Mouse (Mus musculus) embryonic facial prominence, embryonic 15.5 days (tissue): ENCODE data around the gene Fam133b. TPM values are rescaled to one million over a fixed set of nuclear protein-coding genes. Genes with fewer than 3 reads are reported as not detected.
"Not testable (repeated sequence)": the region's sequence is repeated elsewhere in the genome, so short reads cannot be mapped to it uniquely, and the experiment has no call there.

Source experiments
- ATAC-seq: fragments of 200-750 bp; cut with Nextera tagmentation; 2 replicates; pipeline ENCODE4 v1.8.0; 2017; ENCODE audit warnings: low read depth, moderate TSS enrichment; ENCODE audit not compliant: insufficient number of reproducible peaks, low FRiP score, low TSS enrichment
- H3K27ac ChIP-seq: fragments of 300-500 bp; sonication (generic); replicated peaks from 2 replicates; pipeline ENCODE4 v1.5.1; 2015; ENCODE audit warnings: mild to moderate bottlenecking, inconsistent platforms
- H3K27me3 ChIP-seq: fragments of 300-500 bp; sonication (generic); 2 replicates; pipeline ENCODE4 v1.6.1; 2015; ENCODE audit warnings: inconsistent platforms
- H3K36me3 ChIP-seq: fragments of 300-500 bp; sonication (generic); 2 replicates; pipeline ENCODE4 v1.6.1; 2015; ENCODE audit warnings: mild to moderate bottlenecking, inconsistent platforms
- H3K4me1 ChIP-seq: fragments of 300-500 bp; sonication (generic); 2 replicates; pipeline ENCODE4 v1.6.1; 2015; ENCODE audit warnings: inconsistent platforms
- H3K4me2 ChIP-seq: fragments of 300-500 bp; sonication (generic); replicated peaks from 2 replicates; pipeline ENCODE4 v1.6.1; 2015; ENCODE audit warnings: mild to moderate bottlenecking, inconsistent platforms
- H3K4me3 ChIP-seq: fragments of 300-500 bp; sonication (generic); replicated peaks from 2 replicates; pipeline ENCODE4 v1.5.1; 2015; ENCODE audit warnings: mild to moderate bottlenecking, inconsistent platforms
- H3K9ac ChIP-seq: fragments of 300-500 bp; sonication (generic); 2 replicates; pipeline ENCODE4 v1.6.1; 2015; ENCODE audit warnings: inconsistent platforms
- H3K9me3 ChIP-seq: fragments of 300-500 bp; sonication (generic); replicated peaks from 2 replicates; pipeline ENCODE4 v1.6.1; 2016; ENCODE audit warnings: inconsistent platforms
- WGBS: fragments of 180-500 bp; shearing (Covaris S2); methylation state at CpG from one replicate; pipeline ENCODE4 v1.1.7; 2015; 5-methylcytosine and 5-hydroxymethylcytosine counted together
- polyA plus RNA-seq: library from polyadenylated mRNA; unstranded; fragments of >200 nt; fragmentation: Nextera tagmentation; extraction: Ambion mirVana; gene quantifications from 2 replicates; pipeline ENCODE4 v1.2.1, GENCODE M21; 2015

The Fam133b gene
- polyA plus RNA-seq, 1 experiment from 2014 or later: 26.9 TPM

DNA sequence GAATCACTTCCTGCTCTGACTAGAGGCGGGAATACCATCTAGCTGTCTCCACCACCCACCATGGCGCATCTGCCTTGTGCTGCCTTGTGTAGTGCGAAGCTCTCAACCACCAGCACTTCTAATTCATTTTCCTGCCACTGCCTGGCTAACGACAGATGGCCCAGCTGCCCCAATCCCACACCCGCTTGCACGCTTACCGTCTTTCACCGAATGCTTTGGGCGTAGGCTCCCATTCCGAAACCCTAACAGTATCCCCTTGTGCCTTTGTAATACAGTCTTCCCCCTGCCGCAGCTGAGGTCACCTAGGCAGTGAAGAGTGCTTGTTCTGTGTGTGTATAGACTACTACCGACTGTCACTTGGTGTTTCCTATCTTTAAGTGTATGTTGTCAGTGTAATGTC is 21.9 kb upstream of the Fam133b start:
- H3K36me3 ChIP-seq: peaks cover 11% of the 10 kb centered on the region
- H3K4me2 ChIP-seq: no peak overlapping the region
- H3K9ac ChIP-seq: no peak overlapping the region
- no peak overlapping the region for H3K4me3 ChIP-seq
- H3K27ac ChIP-seq: no peak overlapping the region
- no peaks in the 10 kb centered on the region for H3K9me3 ChIP-seq
- 88% methylated on average over 12 of the region's 12 CpGs for WGBS
- H3K27me3 ChIP-seq: no peaks in the 10 kb centered on the region
- H3K4me1 ChIP-seq: no peaks in the 10 kb centered on the region
- ATAC-seq: no peak

DNA sequence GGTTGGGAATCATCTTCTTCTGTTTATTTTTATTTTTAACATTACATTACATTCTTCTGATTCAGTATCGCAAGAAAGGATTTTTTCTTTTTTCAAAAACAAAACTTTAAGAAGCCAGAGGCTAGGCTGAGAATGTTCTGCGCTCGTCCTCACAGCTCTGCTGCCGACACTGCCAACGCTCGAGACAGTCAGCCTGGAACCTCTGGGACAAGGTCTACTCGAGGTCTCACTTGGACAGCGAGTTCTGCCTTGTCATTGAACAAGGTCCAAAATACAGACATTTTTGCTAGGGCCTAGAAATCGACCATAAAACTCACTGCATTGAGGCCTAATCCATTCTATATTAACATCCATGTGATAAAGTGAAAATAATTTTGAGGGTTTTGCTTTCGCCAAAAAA is 20.8 kb upstream of the Fam133b start:
- H3K4me1 ChIP-seq: no peaks in the 10 kb centered on the region
- 90% methylated on average over 10 of the region's 10 CpGs for WGBS
- no peak for ATAC-seq
- no peak overlapping the region for H3K4me3 ChIP-seq
- no peak overlapping the region for H3K27ac ChIP-seq
- H3K27me3 ChIP-seq: no peaks in the 10 kb centered on the region
- no peaks in the 10 kb centered on the region for H3K9me3 ChIP-seq
- H3K9ac ChIP-seq: no peak overlapping the region
- no peak overlapping the region for H3K4me2 ChIP-seq
- peaks cover 11% of the 10 kb centered on the region for H3K36me3 ChIP-seq

DNA sequence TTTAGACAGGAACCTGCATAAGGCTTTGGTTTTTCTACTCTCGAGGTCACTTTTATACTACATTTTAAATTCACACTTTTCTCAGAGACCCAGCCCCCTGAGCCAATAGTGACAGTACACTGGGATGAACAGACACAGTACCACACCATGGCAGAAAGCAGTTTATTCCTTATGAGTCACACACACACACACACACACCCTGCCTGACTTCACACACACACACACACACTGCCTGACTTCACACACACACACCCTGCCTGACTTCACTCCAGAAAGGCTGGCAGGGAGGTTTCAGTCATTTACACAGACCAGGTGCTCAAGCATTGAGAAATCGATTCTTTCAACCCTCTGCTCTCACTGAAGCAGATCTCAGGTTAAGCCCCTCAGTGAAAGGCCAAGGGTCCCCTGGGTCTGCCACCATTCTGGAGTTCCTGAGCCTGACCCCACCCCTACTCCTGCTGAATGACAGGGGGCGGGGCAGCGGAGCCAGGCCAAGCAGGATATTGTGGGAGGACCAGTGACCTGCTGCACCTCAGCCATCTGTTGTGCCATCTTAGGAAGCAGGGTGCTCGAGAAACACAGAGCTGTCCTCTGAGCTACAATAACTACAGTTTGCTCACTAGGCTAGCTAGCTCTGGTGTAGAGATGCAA is 16.5 kb upstream of the Fam133b start:
- no peak overlapping the region for H3K27ac ChIP-seq
- 35% methylated on average over 5 of the region's 5 CpGs for WGBS
- H3K4me1 ChIP-seq: 0 out of 2 replicates have a peak, but pooled peaks cover 8% of the 10 kb centered on the region
- no peak overlapping the region for H3K9ac ChIP-seq
- H3K4me3 ChIP-seq: no peak overlapping the region
- no peaks in the 10 kb centered on the region; the same call in 1 of the 2 replicates for H3K36me3 ChIP-seq
- ATAC-seq: no peak
- H3K27me3 ChIP-seq: no peaks in the 10 kb centered on the region
- H3K9me3 ChIP-seq: no peaks in the 10 kb centered on the region
- H3K4me2 ChIP-seq: no peak overlapping the region

DNA sequence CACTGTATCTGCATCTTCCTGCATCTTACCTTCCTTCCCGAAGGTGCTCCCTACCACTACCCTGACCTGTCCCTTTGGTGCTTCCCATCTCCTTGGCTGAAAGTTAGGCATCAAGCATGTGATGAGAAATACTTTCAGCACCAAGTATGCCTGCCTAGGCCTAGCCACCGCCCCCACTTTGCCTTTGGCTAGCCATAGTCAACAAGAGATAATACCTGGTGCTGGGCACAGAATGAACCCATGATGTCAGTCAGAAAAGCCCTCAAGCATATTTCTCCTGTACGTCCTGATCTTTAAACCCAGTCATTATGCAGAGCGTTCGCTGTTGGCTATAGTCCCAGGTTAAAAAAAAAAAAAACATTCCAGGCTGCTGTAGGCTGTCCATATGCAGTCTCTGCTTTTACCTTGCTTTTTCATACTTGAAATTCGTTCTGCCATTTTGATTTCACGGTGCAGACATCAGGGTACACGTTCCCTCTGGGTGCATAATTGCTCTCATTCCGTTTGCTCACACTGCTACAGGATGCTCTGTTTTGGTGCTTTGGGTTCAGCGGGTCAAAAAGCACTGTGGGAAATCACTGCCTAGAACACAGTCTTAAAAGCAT is 13.9 kb upstream of the Fam133b start:
- peak; percentile 63; the same call in 1 of the 2 replicates for ATAC-seq
- H3K9me3 ChIP-seq: no peaks in the 10 kb centered on the region
- H3K27me3 ChIP-seq: no peaks in the 10 kb centered on the region
- no peak overlapping the region for H3K4me3 ChIP-seq
- no peaks in the 10 kb centered on the region for H3K36me3 ChIP-seq
- H3K4me1 ChIP-seq: 0 out of 2 replicates have a peak, but pooled peaks cover 8% of the 10 kb centered on the region
- no peak overlapping the region for H3K4me2 ChIP-seq
- H3K9ac ChIP-seq: no peak overlapping the region
- H3K27ac ChIP-seq: no peak overlapping the region
- 34% methylated on average over 10 of the region's 10 CpGs for WGBS

DNA sequence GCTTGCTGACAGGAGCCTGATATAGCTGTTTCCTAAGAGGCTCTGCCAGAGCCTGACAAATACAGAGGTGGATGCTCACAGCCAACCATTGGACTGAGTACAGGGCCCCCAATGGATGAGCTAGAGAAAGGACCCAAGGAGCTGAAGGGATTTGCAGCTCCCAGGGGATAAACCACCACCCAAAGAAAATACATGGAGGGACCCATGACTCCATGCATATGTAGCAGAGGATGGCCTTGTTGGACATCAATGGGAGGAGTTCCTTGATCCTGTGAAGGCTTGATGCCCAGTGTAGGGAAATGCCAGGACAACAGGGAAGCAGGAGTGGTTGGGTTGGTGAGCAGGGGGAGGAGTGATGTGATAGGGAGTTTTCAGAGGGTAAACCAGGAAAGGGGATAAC is 11.6 kb upstream of the Fam133b start:
- H3K27ac ChIP-seq, H3K27me3 ChIP-seq, H3K9ac ChIP-seq: not testable (repeated sequence)

DNA sequence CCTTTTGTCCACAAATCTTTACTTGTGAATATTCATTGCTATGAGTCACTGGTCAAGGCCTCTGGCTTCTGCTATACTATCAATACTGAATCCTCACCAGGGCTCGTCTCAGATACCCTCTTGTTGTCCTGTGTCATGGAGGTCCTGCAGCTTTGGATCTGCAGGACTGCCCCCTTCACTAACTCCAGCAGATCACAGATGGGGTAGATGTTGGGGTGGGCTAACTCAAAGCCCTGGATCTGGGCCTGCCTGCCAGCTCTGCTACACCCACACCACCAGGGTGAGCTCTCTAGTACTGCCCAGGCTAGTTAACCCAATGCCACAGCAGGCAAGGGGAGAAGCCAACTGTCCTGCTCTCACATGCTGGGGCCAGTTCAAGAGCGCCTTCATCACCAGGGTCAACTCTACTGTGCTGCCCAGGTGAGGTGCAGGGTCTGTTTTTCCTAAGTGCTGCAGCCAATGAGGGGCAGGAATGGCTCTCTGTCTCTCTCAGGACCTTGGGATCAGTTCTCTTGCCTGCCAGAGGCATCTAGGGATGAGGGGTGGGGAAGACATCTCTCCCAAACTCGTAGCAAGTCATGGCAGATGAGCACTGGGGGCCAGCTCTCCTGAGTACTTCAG is 6.9 kb upstream of the Fam133b start:
- WGBS: 74% methylated on average over 3 of the region's 3 CpGs
- no peaks in the 10 kb centered on the region for H3K36me3 ChIP-seq
- no peak for ATAC-seq
- 0 out of 2 replicates have a peak, but pooled peaks cover 4% of the 10 kb centered on the region for H3K4me1 ChIP-seq
- no peak overlapping the region for H3K9ac ChIP-seq
- H3K4me3 ChIP-seq: no peak overlapping the region
- no peak overlapping the region for H3K4me2 ChIP-seq
- no peaks in the 10 kb centered on the region for H3K9me3 ChIP-seq
- no peaks in the 10 kb centered on the region for H3K27me3 ChIP-seq
- no peak overlapping the region for H3K27ac ChIP-seq

More for the DNA sequence above, 11.6 kb upstream of the Fam133b start:
- H3K36me3 ChIP-seq, H3K4me1 ChIP-seq, H3K9me3 ChIP-seq, ATAC-seq, H3K4me2 ChIP-seq, H3K4me3 ChIP-seq: not testable (repeated sequence)

DNA sequence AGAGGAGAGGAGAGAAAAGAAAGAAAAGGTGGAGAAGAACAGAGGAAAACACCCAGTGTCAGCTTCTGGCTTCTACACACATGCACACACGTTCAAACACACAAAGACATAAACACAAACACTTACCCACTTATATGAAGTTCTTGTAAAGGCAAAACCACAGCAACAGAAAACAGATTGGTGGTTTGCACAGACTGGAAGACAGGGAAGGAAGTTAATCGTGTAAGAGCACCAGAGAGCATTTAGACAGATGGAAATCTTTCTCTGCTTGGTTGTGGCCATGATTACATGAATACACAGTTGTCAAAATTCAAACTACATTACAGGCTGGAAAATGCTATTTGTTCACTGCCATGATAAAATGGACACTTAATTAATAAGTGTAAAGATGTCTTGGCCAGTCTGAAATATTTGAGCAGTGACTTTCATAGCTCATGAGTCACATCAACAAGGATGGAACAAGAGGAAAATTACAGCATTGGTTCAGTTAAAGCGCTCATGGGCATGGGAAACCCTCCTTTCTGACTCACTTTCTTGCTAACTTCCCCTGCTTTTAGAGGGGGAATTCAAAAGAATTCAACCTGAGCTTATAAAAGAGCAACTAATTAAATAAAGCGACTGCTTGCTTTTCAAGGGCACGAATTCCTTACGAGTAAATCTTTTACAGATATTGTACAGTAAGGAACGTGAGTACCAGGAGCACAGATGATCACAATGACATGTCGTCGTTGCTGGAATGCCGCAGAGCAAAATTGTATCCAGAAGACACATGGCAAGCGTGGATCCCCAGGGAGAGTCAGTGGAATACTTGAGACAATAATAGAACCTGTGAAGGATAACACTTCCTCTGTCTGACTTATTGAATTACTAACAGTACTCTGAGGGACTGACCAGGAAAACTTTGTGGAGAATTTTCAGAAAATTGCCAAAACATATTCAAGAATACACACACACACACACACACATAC is 4.8 kb upstream of the Fam133b start:
- Histone ChIP-seq H3K27me3 (no peaks in the 10 kb centered on the region), H3K4me1 (0 out of 2 replicates have a peak, but pooled peaks cover 4% of the 10 kb centered on the region), H3K4me3 (no peak overlapping the region), H3K9me3 (no peaks in the 10 kb centered on the region), H3K27ac (no peak overlapping the region), H3K4me2 (no peak overlapping the region), H3K9ac (no peak overlapping the region), H3K36me3 (no peaks in the 10 kb centered on the region)
- ATAC-seq: no peak
- WGBS: 29% methylated on average over 11 of the region's 11 CpGs

DNA sequence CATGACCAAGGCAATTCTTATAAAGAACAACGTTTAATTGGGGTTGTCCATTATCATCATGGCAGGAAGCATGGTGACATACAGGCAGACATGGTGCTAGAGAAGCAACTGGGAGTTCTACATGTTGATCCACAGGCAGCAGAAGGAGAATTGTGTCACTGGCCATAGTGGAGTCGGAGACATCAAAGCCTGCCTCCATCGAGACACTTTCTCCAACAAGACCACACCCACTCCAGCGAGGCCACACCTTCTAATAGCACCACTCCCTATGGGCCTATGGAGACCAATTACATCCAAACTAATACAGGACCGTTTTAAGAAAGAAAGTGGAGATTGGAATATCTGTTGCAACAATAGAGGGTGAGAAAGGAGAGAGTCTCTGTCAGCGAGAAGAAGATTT is 1.8 kb upstream of the Fam133b start:
- Histone ChIP-seq H3K9ac (no peak overlapping the region), H3K9me3 (no peaks in the 10 kb centered on the region), H3K4me1 (peaks cover 15% of the 10 kb centered on the region), H3K27ac (no peak overlapping the region), H3K4me3 (no peak overlapping the region), H3K4me2 (no peak overlapping the region), H3K27me3 (no peaks in the 10 kb centered on the region), H3K36me3 (0 out of 2 replicates have a peak, but pooled peaks cover 1% of the 10 kb centered on the region)
- ATAC-seq: no peak
- 72% methylated on average over 6 of the region's 6 CpGs for WGBS

DNA sequence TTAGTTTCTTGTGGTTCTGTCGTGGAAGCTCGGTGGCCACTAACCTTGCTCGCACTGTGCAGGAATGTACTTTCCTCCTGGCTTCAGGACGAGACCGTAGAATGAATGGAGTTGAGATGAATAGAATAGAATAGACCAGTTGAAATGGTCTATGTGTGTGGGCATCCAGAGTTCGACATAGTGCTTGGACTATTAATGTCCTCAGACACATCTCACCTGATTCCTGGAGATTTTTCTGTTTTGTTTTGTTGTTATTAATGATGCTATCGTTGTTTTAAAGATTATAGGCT is 792 bp downstream of the Fam133b start:
- no peak overlapping the region for H3K27ac ChIP-seq
- peak overlapping the region; percentile 90 for H3K9ac ChIP-seq
- 0 out of 2 replicates have a peak, but pooled peaks cover 6% of the 10 kb centered on the region for H3K36me3 ChIP-seq
- 9% methylated on average over 7 of the region's 7 CpGs for WGBS
- H3K4me3 ChIP-seq: peak overlapping the region; percentile 89
- no peak for ATAC-seq
- no peaks in the 10 kb centered on the region for H3K27me3 ChIP-seq
- H3K4me1 ChIP-seq: peaks cover 12% of the 10 kb centered on the region
- H3K4me2 ChIP-seq: peak overlapping the region; percentile 61
- H3K9me3 ChIP-seq: no peaks in the 10 kb centered on the region

DNA sequence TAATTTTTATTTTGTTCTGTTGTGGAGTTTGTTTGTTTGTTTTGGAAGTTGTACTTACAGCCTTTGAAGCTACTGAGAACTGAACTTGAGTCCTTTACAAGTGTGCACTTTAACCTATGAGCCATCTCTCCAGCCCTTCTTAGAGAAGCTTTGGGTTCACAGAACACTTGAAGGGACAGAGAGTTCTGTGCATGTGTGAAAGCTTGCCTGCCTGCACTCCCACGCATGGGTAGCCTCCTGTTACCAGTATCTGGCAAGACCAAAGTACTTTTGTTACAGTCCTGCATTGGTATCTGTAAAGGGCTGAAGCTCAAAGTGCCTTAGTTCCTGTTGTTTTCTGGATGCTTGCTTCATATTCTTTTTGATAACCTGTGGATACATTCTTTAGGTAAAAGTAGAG is 2.6 kb downstream of the Fam133b start:
- Histone ChIP-seq H3K4me1 (peaks cover 12% of the 10 kb centered on the region), H3K27me3 (no peaks in the 10 kb centered on the region), H3K9ac (no peak overlapping the region), H3K36me3 (0 out of 2 replicates have a peak, but pooled peaks cover 6% of the 10 kb centered on the region), H3K27ac (no peak overlapping the region), H3K4me2 (no peak overlapping the region), H3K9me3 (no peaks in the 10 kb centered on the region), H3K4me3 (no peak overlapping the region)
- ATAC-seq: no peak
- 76% methylated on average over 1 of the region's 1 CpGs for WGBS

DNA sequence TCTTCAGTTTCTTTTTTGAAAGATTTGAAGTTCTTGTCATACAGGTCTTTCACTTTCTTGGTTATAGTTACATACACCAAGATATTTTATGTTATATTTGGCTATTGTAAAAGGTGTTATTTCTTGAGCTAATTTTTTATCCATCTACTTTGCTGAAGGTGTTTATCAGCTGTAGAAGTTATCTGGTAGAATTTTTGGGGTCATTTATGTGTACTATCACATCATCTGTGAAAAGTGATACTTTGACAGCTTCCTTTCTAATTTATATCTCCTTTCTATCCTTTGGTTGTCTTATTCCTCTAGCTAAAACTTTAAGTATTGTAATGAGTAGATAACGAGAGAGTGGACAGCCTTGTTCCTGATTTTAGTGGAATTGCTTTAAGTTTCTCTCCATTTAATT is 7.8 kb downstream of the Fam133b start:
- 90% methylated on average over 1 of the region's 1 CpGs for WGBS
- Histone ChIP-seq H3K4me3 (no peak overlapping the region), H3K27me3 (no peaks in the 10 kb centered on the region), H3K9ac (no peak overlapping the region), H3K9me3 (no peaks in the 10 kb centered on the region), H3K36me3 (peaks cover 24% of the 10 kb centered on the region; the same call in 1 of the 2 replicates), H3K27ac (no peak overlapping the region), H3K4me2 (no peak overlapping the region), H3K4me1 (no peaks in the 10 kb centered on the region)
- ATAC-seq: no peak
